Mouse (Mus musculus): Measurements from ENCODE around the gene Pdxdc1. TPM values are rescaled to one million over a fixed set of nuclear protein-coding genes. Genes with fewer than 3 reads are reported as not detected.

The Pdxdc1 gene
- polyA plus RNA-seq, 1 experiment = 77.2 TPM

GRCm38 (mm10) chr16:13866616-13867015 lies 36.3 kb downstream of the Pdxdc1 start:
- no peak overlapping the region for H3K27ac ChIP-seq (ENCODE audit: control insufficient read depth, insufficient read depth, low read length)
- TF ChIP-seq POLR2A (IDR thresholded peaks at IDR 0.05; ENCODE audit: control insufficient read depth, extremely low read depth, insufficient read depth, low read length, poor library complexity) (no peak), CTCF (IDR thresholded peaks at IDR 0.05; ENCODE audit: borderline replicate concordance, control insufficient read depth, extremely low read depth, insufficient read depth, low read length, poor library complexity) (no peak)
- H3K36me3 ChIP-seq (ENCODE audit: control insufficient read depth, insufficient read depth, low read length) = peaks cover 11% of the 10 kb centered on the region
- DNase-seq = no peak
- H3K27me3 ChIP-seq (ENCODE audit: control insufficient read depth, insufficient read depth, low read length) = no peaks in the 10 kb centered on the region
- no peaks in the 10 kb centered on the region for H3K4me1 ChIP-seq (replicated peaks; ENCODE audit: control insufficient read depth, insufficient read depth, low read length)
- no peak overlapping the region for H3K4me3 ChIP-seq (ENCODE audit: control insufficient read depth, insufficient read depth, low read length)
- WGBS = 83% methylated on average over 5 of the region's 5 CpGs

- H3K27ac ChIP-seq (ENCODE audit: control insufficient read depth, insufficient read depth, low read length) = no peak overlapping the region
- 64% methylated on average over 4 of the region's 4 CpGs for WGBS
- no peak for TF ChIP-seq POLR2A (IDR thresholded peaks at IDR 0.05; ENCODE audit: control insufficient read depth, extremely low read depth, insufficient read depth, low read length, poor library complexity)
- no peak for TF ChIP-seq CTCF (IDR thresholded peaks at IDR 0.05; ENCODE audit: borderline replicate concordance, control insufficient read depth, extremely low read depth, insufficient read depth, low read length, poor library complexity)
- H3K27me3 ChIP-seq (ENCODE audit: control insufficient read depth, insufficient read depth, low read length) = no peaks in the 10 kb centered on the region
- peaks cover 11% of the 10 kb centered on the region for H3K36me3 ChIP-seq (ENCODE audit: control insufficient read depth, insufficient read depth, low read length)
- no peak for DNase-seq
- H3K4me1 ChIP-seq (replicated peaks; ENCODE audit: control insufficient read depth, insufficient read depth, low read length) = no peaks in the 10 kb centered on the region
- no peak overlapping the region for H3K4me3 ChIP-seq (ENCODE audit: control insufficient read depth, insufficient read depth, low read length)
Measured at GRCm38 (mm10) chr16:13866076-13866475, 36.9 kb downstream of the Pdxdc1 start.

- Histone ChIP-seq H3K27ac (ENCODE audit: control insufficient read depth, insufficient read depth, low read length) (no peak overlapping the region), H3K4me1 (replicated peaks; ENCODE audit: control insufficient read depth, insufficient read depth, low read length) (no peaks in the 10 kb centered on the region), H3K36me3 (ENCODE audit: control insufficient read depth, insufficient read depth, low read length) (peaks cover 12% of the 10 kb centered on the region; the same call in 1 of the 2 replicates), H3K27me3 (ENCODE audit: control insufficient read depth, insufficient read depth, low read length) (no peaks in the 10 kb centered on the region), H3K4me3 (ENCODE audit: control insufficient read depth, insufficient read depth, low read length) (no peak overlapping the region)
- WGBS = 97% methylated on average over 4 of the region's 4 CpGs
- no peak for DNase-seq
- no peak for TF ChIP-seq POLR2A (IDR thresholded peaks at IDR 0.05; ENCODE audit: control insufficient read depth, extremely low read depth, insufficient read depth, low read length, poor library complexity)
- no peak for TF ChIP-seq CTCF (IDR thresholded peaks at IDR 0.05; ENCODE audit: borderline replicate concordance, control insufficient read depth, extremely low read depth, insufficient read depth, low read length, poor library complexity)
Measured at GRCm38 (mm10) chr16:13853886-13854285, 49.0 kb downstream of the Pdxdc1 start.

- Histone ChIP-seq H3K36me3 (ENCODE audit: control insufficient read depth, insufficient read depth, low read length) (peaks cover 4% of the 10 kb centered on the region; the same call in 1 of the 2 replicates), H3K27ac (ENCODE audit: control insufficient read depth, insufficient read depth, low read length) (no peak overlapping the region), H3K4me3 (ENCODE audit: control insufficient read depth, insufficient read depth, low read length) (no peak overlapping the region), H3K4me1 (replicated peaks; ENCODE audit: control insufficient read depth, insufficient read depth, low read length) (no peaks in the 10 kb centered on the region), H3K27me3 (ENCODE audit: control insufficient read depth, insufficient read depth, low read length) (no peaks in the 10 kb centered on the region)
- no peak for TF ChIP-seq POLR2A (IDR thresholded peaks at IDR 0.05; ENCODE audit: control insufficient read depth, extremely low read depth, insufficient read depth, low read length, poor library complexity)
- TF ChIP-seq CTCF (IDR thresholded peaks at IDR 0.05; ENCODE audit: borderline replicate concordance, control insufficient read depth, extremely low read depth, insufficient read depth, low read length, poor library complexity) = no peak
- 97% methylated on average over 4 of the region's 4 CpGs for WGBS
- DNase-seq = no peak
Measured at GRCm38 (mm10) chr16:13851446-13851845, 51.5 kb downstream of the Pdxdc1 start.

GRCm38 (mm10) chr16:13848310-13848709 lies 54.6 kb downstream of the Pdxdc1 start:
- Histone ChIP-seq H3K27ac (ENCODE audit: control insufficient read depth, insufficient read depth, low read length) (no peak overlapping the region), H3K4me3 (ENCODE audit: control insufficient read depth, insufficient read depth, low read length) (no peak overlapping the region), H3K27me3 (ENCODE audit: control insufficient read depth, insufficient read depth, low read length) (no peaks in the 10 kb centered on the region), H3K4me1 (replicated peaks; ENCODE audit: control insufficient read depth, insufficient read depth, low read length) (no peaks in the 10 kb centered on the region), H3K36me3 (ENCODE audit: control insufficient read depth, insufficient read depth, low read length) (peaks cover 12% of the 10 kb centered on the region)
- TF ChIP-seq CTCF (IDR thresholded peaks at IDR 0.05; ENCODE audit: borderline replicate concordance, control insufficient read depth, extremely low read depth, insufficient read depth, low read length, poor library complexity) = no peak
- no peak for TF ChIP-seq POLR2A (IDR thresholded peaks at IDR 0.05; ENCODE audit: control insufficient read depth, extremely low read depth, insufficient read depth, low read length, poor library complexity)
- no peak for DNase-seq
- 16% methylated on average over 2 of the region's 2 CpGs for WGBS

GRCm38 (mm10) chr16:13846675-13847074 lies 56.3 kb downstream of the Pdxdc1 start:
- no peak overlapping the region for H3K27ac ChIP-seq (ENCODE audit: control insufficient read depth, insufficient read depth, low read length)
- no peak overlapping the region for H3K4me3 ChIP-seq (ENCODE audit: control insufficient read depth, insufficient read depth, low read length)
- no peak for TF ChIP-seq CTCF (IDR thresholded peaks at IDR 0.05; ENCODE audit: borderline replicate concordance, control insufficient read depth, extremely low read depth, insufficient read depth, low read length, poor library complexity)
- no peak for TF ChIP-seq POLR2A (IDR thresholded peaks at IDR 0.05; ENCODE audit: control insufficient read depth, extremely low read depth, insufficient read depth, low read length, poor library complexity)
- H3K4me1 ChIP-seq (replicated peaks; ENCODE audit: control insufficient read depth, insufficient read depth, low read length) = no peaks in the 10 kb centered on the region
- peaks cover 12% of the 10 kb centered on the region for H3K36me3 ChIP-seq (ENCODE audit: control insufficient read depth, insufficient read depth, low read length)
- DNase-seq = no peak
- no peaks in the 10 kb centered on the region for H3K27me3 ChIP-seq (ENCODE audit: control insufficient read depth, insufficient read depth, low read length)
- WGBS = 100% methylated on average over 1 of the region's 1 CpGs

- Histone ChIP-seq H3K27me3 (ENCODE audit: control insufficient read depth, insufficient read depth, low read length) (no peaks in the 10 kb centered on the region), H3K36me3 (ENCODE audit: control insufficient read depth, insufficient read depth, low read length) (peaks cover 12% of the 10 kb centered on the region), H3K4me3 (ENCODE audit: control insufficient read depth, insufficient read depth, low read length) (no peak overlapping the region), H3K4me1 (replicated peaks; ENCODE audit: control insufficient read depth, insufficient read depth, low read length) (no peaks in the 10 kb centered on the region), H3K27ac (ENCODE audit: control insufficient read depth, insufficient read depth, low read length) (no peak overlapping the region)
- DNase-seq = no peak
- 83% methylated on average over 5 of the region's 5 CpGs for WGBS
- TF ChIP-seq POLR2A (IDR thresholded peaks at IDR 0.05; ENCODE audit: control insufficient read depth, extremely low read depth, insufficient read depth, low read length, poor library complexity) (no peak), CTCF (IDR thresholded peaks at IDR 0.05; ENCODE audit: borderline replicate concordance, control insufficient read depth, extremely low read depth, insufficient read depth, low read length, poor library complexity) (no peak)
Measured at GRCm38 (mm10) chr16:13845031-13845430, 57.9 kb downstream of the Pdxdc1 start.

Data from thymus, adult 2 months (tissue).